Mouse (Mus musculus): ENCODE data around the gene Nras. TPM values are rescaled to one million over a fixed set of nuclear protein-coding genes. Genes with fewer than 3 reads are reported as not detected.
A peak's percentile ranks its signal among the peaks of the same experiment; 100 is the strongest.

Nras gene
- total RNA-seq, 2 experiments from 2014 or later: 44.3 to 46.7 TPM

DNA sequence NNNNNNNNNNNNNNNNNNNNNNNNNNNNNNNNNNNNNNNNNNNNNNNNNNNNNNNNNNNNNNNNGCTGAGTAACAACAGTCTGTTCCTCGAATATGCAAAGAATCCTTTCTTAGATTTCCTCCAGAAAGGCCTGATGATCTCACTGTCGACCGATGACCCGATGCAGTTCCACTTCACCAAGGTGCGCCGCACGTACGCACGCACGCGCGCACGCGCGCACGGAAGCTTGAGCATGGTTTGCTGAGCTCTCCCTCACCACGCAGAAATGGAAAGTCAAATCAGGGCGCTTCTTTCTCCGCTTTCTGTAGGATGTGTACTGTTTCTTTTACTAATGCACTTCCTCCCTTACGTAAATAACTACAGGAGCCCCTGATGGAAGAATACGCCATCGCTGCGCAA lies 40.6 kb downstream of the Nras start:
- peak in 1 of 2 experiments; percentile 25 for DNase-seq

- DNase-seq: no peak
These were observed 41.6 kb downstream of the Nras start for GRCm38 (mm10) chr3:103099667-103100066.

DNA sequence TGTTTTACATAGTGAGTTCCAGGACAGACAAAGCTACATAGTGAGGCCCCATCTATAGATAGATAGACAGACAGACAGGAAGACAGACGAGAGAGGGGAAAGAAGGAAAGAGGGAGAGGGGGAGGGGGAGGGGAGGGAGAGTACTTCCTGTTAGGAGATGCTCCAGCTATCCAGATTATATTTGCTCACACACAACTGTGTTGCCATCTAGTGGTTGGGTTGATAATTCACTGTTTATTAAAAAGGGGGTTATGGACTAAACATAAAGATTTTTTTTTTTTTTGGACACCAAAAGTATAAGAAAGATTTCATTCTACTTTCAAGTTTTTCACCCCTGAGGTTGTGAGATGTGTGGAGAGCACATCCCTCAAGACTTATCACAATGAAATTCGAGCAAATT lies 42.6 kb downstream of the Nras start:
- DNase-seq: no peak

GRCm38 (mm10) chr3:103101194-103101593 lies 43.1 kb downstream of the Nras start:
- no peak for DNase-seq

- DNase-seq: peak in 1 of 2 experiments; percentile 2
These were observed 43.8 kb downstream of the Nras start for GRCm38 (mm10) chr3:103101909-103102308.

- DNase-seq: peak; percentile 95 to 96
These were observed 44.6 kb downstream of the Nras start, which contains the start of gene Dennd2c for GRCm38 (mm10) chr3:103102454-103103390. Gene Dennd2c (plus strand): TSS chr3:103102604.

- no peak for DNase-seq
These were observed 49.6 kb downstream of the Nras start for GRCm38 (mm10) chr3:103107565-103108240.

GRCm38 (mm10) chr3:103112216-103112615 lies 54.1 kb downstream of the Nras start:
- DNase-seq: no peak

Other genes starting within 250 kb of the Nras start
- under 1 TPM in 1 of 2 experiments, not detected in 1; 0.25 TPM for gene Sycp1, start 122.2 kb upstream of the Nras start, total RNA-seq (2021)
- gene Nr1h5, start 94.2 kb upstream of the Nras start, total RNA-seq (2021): not detected
- 10 to 100 TPM; 63.3 to 63.8 TPM for gene Sike1, start 62.6 kb upstream of the Nras start, total RNA-seq (2021)
- 100 to 1,000 TPM; 557 to 574 TPM for gene Csde1, start 37.9 kb upstream of the Nras start, total RNA-seq (2021)
- gene Ampd1, start 15.7 kb downstream of the Nras start, total RNA-seq (2021): not detected
- gene Dennd2c, start 44.3 kb downstream of the Nras start, total RNA-seq (2021): 1 to 10 TPM; 1.2 to 1.6 TPM
- gene Bcas2, start 113.4 kb downstream of the Nras start, total RNA-seq (2021): 10 to 100 TPM; 48.8 to 51.3 TPM
- gene Trim33, start 221.0 kb downstream of the Nras start, total RNA-seq (2021): 10 to 100 TPM; 14.2 to 17.2 TPM

Measured in heart, adult 18-20 months (tissue).